Mouse (Mus musculus): Measurements from ENCODE around the gene Traf7.

Traf7 gene

DNA sequence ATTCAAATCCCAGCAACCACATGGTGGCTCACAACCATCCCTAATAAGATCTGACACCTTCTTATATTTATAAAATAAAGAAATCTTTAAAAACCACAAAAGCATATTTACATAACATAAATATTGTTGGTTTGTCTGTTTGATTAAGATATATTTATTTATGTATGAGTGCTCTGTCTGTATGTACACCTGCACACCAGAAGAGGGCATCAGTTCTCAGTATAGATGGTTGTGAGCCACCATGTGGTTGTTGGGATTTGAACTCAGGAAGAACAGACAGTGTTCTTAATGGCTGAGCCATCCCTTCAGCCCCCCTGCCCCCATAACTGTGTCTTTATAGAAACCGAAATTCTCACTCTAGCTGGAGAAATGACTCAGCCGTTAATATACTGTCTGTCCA, 17.5 kb upstream of the Traf7 start:
- no peak for DNase-seq (ENCODE audit: low read depth, low spot score)

DNA sequence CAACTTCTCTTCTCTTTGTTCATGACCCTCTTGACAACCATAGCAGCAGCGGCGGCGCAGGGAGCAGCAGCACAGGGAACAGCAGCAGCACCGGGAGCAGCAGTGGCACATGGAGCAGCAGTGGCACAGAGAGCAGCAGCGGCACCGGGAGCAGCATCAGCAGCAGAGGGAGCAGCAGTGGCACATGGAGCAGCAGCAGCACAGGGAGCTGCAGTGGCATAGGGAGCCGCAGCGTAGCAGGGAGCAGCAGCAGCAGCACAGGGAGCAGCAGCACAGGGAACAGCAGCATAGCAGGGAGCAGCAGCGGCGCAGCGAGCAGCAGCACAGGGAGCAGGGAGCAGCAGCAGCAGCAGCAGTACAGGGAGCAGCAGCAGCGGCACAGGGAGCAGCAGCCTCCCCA, 16.9 kb upstream of the Traf7 start:
- no peak for DNase-seq (ENCODE audit: low read depth, low spot score)

DNA sequence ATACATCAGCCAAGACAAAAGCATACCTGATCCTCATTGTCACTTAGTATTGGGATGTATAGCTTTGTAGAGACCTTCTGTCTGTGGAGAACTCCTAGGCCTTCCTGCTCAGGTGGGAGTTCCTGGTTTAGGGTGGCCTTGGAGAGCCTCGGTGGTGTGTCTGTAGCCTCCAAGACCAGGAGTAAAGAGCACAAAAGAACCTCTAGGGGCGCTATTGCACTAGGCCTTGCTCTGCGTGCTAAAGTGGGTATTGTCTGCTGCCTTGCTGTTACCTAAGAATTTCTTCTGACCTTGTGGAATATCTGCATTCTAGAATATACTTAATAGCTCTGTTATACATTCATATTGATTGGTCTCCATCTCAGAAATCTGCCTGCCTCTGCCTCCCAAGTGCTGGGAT, 12.6 kb upstream of the Traf7 start:
- peak; percentile 38 for DNase-seq (ENCODE audit: low read depth, low spot score)

DNA sequence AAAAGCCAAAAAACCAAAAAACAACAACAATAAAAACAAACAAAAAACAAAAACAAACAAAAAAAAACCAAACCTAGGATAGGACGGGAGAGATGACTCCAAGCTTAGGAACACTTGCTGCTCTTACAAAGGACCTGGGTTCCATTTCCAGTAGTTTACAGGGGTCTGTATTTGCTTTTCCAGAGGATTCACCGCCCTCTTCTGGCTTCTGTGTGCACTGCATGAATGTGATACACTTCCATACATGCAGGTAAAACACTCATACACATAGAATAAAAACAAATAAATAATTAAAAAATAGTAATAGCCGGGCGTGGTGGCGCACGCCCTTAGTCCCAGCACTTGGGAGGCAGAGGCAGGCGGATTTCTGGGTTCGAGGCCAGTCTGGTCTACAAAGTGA, 11.2 kb upstream of the Traf7 start:
- DNase-seq (ENCODE audit: low read depth, low spot score), result no peak

DNA sequence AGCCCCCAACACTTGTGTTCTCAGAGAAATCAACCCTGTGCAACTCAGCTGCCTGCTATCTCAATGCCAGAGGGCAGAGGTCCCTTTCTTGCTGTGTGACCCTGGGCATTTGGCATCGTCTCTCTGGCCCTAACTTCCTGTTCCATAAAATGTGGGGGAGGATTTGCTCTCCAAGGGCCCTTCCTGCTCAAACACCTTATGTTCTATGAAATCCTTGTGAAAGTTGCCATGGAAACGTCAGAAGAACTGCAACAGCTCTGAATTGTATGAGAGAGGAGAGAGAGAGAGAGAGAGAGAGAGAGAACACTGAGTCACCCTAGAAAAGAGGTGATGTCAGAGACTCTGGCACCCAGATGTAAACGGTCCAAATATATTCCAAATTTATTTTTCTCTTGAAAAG, 9.8 kb upstream of the Traf7 start:
- no peak for DNase-seq (ENCODE audit: low read depth, low spot score)

DNA sequence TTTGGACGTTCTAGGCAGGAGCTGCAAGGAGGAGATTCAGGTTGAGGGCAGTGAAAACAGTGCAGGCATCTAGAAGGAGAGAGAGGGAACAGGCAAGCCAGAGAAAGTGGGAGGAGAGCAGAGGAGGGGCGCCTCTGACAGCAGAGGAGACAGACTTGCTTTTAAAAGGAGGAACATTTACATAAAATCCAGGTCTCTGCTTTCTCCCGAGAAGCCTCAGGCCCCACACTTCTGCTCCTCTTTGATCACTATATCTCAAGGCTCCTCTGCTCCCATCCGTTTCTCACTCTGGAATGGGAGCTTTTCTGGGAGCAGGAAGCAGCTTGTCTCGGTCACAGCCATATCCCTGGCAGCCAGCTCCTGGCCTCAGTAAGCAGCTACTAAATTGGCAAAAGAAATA, 7.6 kb upstream of the Traf7 start:
- no peak for DNase-seq (ENCODE audit: low read depth, low spot score)

DNA sequence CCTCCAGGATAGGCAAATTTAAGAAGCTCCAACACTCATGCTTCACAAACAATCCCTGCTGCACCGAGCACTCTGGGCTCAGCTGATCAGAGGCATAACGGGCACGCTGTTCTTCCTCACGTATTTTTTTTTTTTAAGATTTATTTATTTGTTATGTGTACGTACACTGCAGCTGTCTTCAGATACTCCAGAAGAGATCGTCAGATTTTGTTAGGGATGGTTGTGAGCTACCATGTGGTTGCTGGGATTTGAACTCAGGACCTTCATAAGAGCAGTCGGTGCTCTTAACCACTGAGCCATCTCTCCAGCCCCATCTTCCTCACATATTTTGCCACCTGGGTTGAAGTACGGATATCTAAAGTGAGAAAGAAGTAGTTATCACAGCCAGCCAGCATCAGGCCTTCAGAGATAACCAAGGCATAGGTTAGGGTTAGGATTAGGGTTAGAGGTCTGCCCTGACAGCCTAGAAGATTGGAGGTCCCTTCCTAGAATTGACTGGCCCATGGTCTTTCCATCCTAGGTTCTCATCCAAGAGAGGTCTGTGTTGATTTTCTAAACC, 6.5 kb upstream of the Traf7 start, which contains the start of gene Rab26:
Gene Rab26 (minus strand): TSS at position 51 of the 559 bp plus-strand sequence.
- DNase-seq (ENCODE audit: low read depth, low spot score), result no peak

DNA sequence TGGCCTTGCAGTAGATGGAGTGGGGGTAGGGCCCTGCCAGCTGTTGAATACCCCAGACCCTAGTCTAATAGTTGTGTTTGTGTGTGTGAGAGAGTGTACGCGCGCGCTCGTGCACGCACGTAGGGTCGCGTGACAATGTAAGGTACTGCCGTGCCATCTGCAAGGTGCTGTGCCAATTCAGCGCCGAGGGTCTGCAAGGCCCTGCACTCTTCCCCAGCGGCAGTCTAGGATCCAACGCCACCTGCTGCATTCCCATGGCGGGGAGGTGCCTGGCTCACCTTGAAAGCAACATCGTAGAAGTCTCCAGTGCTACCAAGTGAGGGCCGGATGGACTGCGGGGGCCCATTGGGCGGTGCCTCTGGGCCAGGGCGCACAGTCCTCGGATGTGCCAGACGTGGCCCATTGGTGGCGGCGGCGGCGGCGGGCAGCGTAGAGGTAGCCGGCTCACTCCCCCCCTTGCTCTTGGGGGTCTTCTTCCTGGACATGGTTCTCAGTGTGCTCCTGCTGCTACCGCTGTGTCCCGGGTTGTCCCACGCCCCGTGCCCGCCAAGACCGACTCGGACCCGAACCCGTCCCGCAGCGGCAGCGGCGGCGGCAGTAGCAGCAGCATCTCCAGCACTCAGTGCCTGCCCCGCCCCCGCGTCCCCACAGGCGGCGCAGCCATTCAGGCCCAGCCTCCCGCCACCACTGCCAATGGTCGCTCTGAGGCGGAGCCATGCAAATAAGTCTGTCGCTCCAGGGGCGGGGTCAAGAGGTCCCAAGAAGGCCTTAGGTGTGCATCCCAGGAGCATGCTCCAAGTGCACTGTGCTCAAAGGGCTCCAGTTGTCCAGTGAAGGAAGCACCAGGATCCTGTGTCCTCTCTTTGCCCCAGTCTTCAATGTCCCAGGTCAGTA, 5.6 kb upstream of the Traf7 start:
- peak; percentile 59 for DNase-seq (ENCODE audit: low read depth, low spot score)

DNA sequence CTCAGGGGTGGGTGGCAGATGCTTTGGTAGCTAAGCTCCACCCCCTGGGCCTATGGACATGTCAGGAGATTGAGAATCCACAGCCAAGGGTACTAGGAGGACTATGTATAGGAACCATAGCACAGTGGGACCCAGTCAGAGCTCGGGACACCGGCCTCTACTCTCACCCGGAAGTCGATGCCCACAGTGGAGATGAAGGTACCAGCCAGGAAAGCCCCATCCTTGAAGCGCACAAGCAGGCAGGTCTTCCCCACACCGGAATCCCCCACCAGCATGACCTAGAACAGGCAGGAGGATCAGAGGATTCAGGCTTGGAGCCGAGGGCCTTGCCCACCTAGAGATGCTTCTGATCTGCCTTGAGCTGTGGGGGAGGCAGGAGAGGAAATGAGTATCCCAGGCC, 4.3 kb upstream of the Traf7 start:
- DNase-seq (ENCODE audit: low read depth, low spot score), result no peak

DNA sequence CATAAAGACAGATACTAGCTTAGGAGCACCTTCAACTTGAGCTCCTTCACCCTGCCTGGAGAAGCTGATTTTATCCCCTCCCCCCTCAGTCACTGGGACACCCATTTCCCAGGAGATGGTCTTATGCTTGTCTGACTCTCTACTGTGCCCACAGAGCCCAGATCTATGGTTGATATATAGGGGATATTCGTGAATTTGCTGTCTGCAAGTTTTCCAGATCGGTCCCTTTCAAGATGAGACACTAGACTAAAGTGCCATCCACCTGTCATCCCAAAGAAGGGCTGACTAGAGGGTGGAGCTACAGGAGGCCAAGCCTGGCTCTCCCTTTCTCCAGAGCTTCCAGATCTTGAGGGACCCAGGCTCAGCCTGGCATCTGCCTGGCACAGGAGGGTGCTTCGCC, 3.3 kb upstream of the Traf7 start:
- DNase-seq (ENCODE audit: low read depth, low spot score), result no peak

DNA sequence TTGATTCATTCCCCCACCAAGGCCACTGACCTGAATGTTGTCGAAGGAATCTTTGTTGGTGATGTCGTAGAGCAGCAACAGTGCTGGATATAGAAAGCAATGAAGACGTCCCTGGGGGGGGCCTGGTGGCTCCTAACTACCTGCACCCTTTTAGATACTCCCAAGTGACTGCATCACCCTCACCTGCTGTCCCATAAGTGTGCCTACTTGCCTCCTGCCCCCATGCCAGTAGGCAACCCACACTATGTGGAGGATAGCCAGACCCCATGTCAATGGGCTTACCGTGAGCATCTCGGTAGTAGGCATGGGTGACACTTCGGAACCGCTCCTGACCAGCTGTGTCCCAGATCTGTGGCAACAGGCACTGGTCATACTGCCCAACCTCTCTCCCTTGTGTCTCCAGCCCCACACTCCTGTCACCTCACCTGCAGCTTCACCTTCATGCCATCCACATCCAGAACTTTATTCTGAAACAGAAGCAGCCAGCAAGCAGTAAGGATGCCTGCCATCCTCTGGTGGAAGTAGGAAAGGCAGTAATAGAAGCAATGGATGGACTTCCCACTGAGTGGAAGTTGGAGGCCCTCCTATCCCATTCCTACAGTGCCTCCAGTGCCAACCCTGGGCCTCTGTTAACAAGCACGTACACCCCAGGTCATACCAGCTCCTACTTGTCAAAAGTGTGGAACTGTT, 2.8 kb upstream of the Traf7 start:
- no peak for DNase-seq (ENCODE audit: low read depth, low spot score)

DNA sequence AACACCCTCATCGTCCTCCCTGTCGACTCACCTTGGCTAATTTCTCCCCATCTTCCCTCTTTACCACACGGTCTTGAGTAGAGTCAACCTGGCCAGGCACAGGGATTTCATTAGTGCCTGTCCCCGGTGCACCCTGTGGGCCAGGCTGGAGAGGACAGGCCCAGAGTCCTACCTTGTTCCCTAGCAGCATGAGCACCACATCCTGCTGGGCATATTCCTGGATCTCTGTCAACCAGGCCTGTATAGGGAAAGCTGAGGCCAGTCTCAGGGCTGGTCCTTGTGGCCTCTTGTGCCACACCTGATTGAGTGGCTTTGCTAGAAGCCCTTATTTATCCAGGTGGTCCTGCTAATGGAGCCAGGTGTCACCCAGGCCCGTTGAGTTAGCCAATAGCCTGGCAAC, 2.1 kb upstream of the Traf7 start:
- DNase-seq (ENCODE audit: low read depth, low spot score), result no peak

DNA sequence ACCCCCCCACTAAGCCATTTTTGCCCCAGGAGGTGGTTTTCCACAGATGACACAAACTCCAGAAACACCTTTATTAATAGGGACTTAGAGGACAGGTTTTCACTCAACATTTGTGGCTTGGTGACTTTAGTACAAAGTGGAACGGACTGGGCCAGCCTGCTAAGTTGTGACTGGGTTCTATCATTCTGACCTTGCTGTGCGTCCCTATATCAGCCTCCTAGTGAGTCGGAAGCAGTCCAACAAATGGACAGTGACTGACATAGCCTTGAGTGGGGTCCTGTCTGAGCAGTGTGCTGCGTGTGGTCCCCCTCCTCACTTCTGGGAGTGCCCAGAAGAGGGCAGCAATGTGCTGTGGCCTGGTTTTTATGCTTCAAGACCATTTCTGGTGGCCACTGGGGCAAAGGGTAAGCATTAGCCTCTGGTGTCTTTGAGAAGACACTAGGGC, 1.3 kb upstream of the Traf7 start:
- DNase-seq (ENCODE audit: low read depth, low spot score), result peak; percentile 62

DNA sequence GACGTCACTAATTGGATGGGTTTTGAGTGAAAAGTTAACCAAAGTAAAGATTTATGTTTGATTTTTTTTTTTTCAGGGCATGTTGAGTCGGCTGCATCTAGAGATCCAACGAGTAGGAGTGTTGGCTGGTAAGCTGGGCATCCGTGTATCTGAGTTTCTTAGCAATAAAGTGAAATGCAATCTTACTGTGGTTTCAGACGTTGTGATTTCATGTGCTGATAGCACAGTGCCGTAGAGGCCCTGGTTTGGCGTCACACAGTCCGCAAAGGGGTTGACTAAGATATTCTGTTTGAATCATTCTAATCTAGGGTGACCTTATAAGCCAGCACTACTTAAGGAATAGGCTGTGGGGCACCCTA, 801 bp upstream of the Traf7 start:
- DNase-seq (ENCODE audit: low read depth, low spot score), result no peak

DNA sequence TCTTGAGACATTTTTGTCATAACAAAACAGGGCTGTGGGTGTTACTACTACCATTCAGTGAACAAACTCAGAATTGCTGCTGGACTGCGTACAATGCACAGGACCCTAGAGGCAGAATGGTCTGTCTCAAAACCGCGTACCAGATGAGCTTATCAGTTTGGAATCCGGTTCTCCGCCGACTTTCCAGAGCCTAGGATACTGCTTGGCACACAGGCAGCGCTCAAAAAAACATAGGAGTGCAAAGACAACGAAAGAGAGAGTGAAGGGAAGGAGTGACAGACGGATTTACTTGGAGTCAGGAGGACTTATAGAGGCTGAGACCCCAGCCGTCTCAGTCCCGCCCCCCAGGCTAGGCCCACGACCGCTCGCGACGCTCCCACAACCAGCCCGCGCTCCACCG, 423 bp downstream of the Traf7 start:
- DNase-seq (ENCODE audit: low read depth, low spot score), result no peak

DNA sequence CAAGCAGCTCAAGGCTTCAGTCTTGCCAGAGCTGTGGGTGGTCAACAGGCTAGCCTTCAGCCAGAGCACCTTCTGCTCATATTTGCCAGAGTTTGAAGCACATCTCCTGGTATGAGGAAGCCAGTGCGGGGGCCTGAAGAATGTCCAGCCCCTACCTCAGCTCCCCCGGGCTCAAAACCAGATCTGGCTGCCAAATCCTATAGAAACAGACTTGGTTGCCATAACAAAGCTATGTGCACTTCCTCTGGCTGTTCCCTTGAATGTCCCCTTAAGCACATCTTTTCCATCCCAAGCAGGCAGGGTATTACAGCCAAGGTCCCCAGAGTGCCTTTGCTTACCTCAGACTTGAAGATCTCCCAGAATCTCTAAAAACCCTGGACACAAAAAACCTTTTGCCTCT, 3.0 kb downstream of the Traf7 start:
- DNase-seq (ENCODE audit: low read depth, low spot score), result no peak

DNA sequence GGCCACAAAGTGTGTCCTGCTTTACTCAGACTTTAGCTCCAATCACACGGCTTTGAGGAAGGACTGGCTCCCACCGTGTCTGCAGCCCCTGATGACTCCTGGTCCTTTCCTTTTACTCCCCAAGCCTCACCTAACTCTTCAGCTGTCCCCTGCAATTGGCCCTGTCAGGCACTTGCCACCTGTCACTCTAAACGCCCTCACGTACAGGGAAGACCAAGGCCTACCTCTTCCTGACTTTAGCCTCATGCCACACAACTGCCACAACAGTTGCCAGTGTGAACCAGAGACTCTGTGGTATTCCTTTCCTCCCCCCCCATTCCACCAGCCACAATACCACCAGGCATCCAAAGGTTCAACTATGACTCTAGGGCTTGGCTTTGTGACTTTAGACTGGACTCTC, 7.3 kb downstream of the Traf7 start:
- no peak for DNase-seq (ENCODE audit: low read depth, low spot score)

DNA sequence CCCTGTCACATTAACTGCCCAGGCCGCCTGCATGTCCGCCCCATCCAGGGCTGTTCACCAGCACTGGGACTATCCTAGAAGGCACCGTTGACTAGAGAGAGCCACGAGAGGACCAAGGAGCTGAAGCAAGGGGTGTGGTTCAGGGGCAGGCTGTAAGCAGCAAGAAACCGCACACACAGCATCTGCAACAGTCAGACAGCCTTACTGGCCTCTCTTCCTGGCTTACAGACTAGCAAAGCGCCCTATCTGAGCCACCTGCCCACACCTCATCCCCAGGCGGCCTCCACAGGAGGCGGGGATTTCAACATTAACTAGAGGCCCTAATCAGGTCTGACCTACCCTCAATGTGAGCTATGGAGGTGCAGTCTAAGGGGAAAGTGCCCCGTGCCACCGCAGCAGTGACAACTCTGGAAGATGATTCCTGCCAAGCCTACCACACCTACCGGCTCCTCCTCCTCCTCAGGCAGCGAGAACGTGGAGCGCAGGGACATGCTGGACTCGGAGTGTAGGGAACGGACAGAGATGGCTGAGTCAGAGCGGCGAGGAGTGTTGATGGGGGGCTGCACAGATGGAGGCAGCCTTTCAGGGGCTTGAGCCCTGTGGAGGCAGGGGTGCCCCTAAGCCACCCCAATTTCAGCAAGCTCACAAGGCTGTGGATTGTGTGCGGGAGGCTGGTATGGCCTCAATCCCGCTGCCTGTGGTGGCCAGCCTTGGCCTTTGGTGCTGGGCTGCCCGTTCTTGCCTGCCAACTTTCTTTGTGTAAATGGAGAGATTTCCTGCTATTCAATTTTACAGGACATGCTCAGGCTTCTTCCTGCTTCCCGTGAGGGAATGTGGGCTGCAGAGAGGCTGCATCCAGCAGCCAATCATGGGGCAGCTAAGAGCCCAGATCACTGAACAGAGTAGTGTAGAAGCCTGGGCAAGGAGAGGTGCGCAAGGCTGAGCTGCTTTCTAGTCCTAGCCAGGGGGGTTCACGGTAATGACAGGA, 13.2 kb downstream of the Traf7 start:
- no peak for DNase-seq (ENCODE audit: low read depth, low spot score)

DNA sequence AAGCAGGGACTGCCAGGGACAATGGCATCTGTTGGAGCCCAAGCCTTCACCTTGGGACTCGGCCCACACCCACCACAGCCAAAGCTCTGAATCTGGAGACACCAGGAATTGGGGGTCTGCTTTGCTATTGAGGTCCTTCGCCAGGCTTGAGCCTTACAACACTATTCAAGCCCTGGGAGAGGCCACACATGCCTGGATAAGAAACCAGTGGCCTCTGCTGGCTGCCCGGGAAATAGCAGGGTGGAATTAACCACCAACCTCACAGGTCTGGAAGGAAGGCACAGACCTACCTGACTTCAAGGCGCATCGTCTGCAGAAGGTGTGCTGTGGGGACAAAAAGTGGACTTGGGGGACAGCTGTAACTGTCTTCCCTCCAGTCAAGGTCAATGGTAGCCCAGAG, 14.1 kb downstream of the Traf7 start:
- peak; percentile 52 for DNase-seq (ENCODE audit: low read depth, low spot score)

DNA sequence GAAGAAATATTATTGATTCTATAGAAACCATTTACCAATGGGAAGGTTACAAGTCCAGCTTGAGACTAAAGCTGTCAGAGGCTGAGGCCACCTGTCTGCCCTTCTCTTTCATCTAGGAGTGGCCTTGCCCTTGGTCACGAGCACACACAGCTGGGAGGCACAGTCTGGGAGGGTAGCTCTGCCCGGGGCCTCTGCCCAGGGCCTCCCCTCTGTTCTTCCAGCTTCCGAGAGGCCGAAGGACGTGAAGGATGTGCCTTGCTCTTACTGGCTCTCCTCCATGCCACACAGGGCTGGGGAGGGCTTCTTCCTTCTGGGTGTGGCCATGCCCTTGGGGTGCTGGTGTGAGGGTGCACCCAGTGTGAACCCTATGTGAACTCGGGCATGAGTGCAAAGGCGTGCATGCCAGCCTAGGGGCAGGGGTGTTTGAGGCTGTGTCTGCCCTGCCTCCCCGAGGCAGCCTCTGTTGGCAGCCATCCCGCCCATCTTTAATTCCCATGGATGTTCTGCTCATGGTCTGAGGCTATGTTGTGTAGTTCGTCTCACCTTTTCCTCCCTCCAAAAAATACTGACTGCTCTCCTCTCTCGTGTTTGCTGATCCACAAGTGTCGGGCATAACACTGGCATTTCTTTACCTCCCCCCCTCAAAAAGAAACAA, 19.8 kb downstream of the Traf7 start:
- DNase-seq (ENCODE audit: low read depth, low spot score), result no peak

DNA sequence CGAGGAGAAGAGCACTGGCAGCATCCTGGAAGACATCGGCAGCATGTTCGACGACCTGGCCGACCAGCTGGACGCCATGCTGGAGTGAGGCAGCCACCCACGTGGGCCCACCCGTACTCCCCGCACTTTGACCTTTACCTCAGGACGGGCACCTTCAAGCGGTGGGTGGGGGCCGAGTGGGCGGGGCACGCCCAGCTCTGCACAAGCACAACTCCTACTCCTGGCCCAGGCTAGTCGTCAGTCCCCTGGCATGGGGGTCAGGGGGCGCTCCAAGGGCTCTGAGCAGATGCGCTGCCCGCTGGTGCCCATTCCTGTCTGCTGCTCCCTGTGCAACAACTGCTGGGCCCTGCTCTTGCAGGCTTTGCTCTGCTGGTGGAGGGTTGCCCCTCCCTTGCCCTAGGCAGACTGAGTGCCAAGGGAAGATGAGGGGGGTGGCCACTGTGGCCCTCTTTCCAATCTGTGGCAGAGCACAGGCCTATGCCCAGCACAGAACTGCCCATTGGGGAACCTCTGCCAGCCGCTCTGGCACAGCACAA, 20.5 kb downstream of the Traf7 start:
- DNase-seq (ENCODE audit: low read depth, low spot score), result no peak

Data from retina, postnatal 7 days (tissue).